Mouse (Mus musculus): ENCODE results near the gene Gm10190.
"Not testable (repeated sequence)": the region's sequence is repeated elsewhere in the genome, so short reads cannot be mapped to it uniquely, and the experiment has no call there.

Gene Gm10190

GRCm38 (mm10) chr17:80372989-80373725 is at the start of gene Gm10190:
TSS of gene Gm10190 (minus strand) at chr17:80373541.
- peak; percentile 76 for DNase-seq

- DNase-seq, result no peak
Measured at GRCm38 (mm10) chr17:80420998-80421397, 47.7 kb upstream of the Gm10190 start.

- no peak for DNase-seq
Measured at GRCm38 (mm10) chr17:80418572-80419210, 45.4 kb upstream of the Gm10190 start.

GRCm38 (mm10) chr17:80411182-80411581 is 37.8 kb upstream of the Gm10190 start:
- DNase-seq, result no peak

GRCm38 (mm10) chr17:80398243-80398642 is 24.9 kb upstream of the Gm10190 start:
- DNase-seq, result no peak

- no peak for DNase-seq
Measured at GRCm38 (mm10) chr17:80391423-80392403, 18.4 kb upstream of the Gm10190 start.

GRCm38 (mm10) chr17:80390024-80390423 is 16.7 kb upstream of the Gm10190 start:
- no peak for DNase-seq

GRCm38 (mm10) chr17:80385671-80386070 is 12.3 kb upstream of the Gm10190 start:
- DNase-seq, result no peak

GRCm38 (mm10) chr17:80378386-80378785 is 5.0 kb upstream of the Gm10190 start:
- DNase-seq, result not testable (repeated sequence)

GRCm38 (mm10) chr17:80373726-80374096 is 370 bp upstream of the Gm10190 start:
- DNase-seq, result no peak

- no peak for DNase-seq
Measured at GRCm38 (mm10) chr17:80368606-80369005, 4.7 kb downstream of the Gm10190 start.

- no peak for DNase-seq
Measured at GRCm38 (mm10) chr17:80367276-80367675, 6.1 kb downstream of the Gm10190 start.

- no peak for DNase-seq
Measured at GRCm38 (mm10) chr17:80360245-80360644, 13.1 kb downstream of the Gm10190 start.

- no peak for DNase-seq
Measured at GRCm38 (mm10) chr17:80347234-80347633, 26.1 kb downstream of the Gm10190 start.

GRCm38 (mm10) chr17:80346591-80347125 is 26.7 kb downstream of the Gm10190 start:
- no peak for DNase-seq

GRCm38 (mm10) chr17:80345277-80345676 is 28.1 kb downstream of the Gm10190 start:
- DNase-seq, result no peak

- no peak for DNase-seq
Measured at GRCm38 (mm10) chr17:80332386-80332785, 41.0 kb downstream of the Gm10190 start.

- DNase-seq, result no peak
Measured at GRCm38 (mm10) chr17:80326431-80326830, 46.9 kb downstream of the Gm10190 start.

GRCm38 (mm10) chr17:80325456-80325855 is 47.9 kb downstream of the Gm10190 start:
- no peak for DNase-seq

GRCm38 (mm10) chr17:80324521-80324920 is 48.8 kb downstream of the Gm10190 start:
- no peak for DNase-seq

GRCm38 (mm10) chr17:80323658-80324057 is 49.7 kb downstream of the Gm10190 start:
- DNase-seq, result no peak
